Mouse (Mus musculus) CH12.LX (cell line): ENCODE measurements around the gene Eif3c. TPM values are rescaled to one million over a fixed set of nuclear protein-coding genes. Genes with fewer than 3 reads are reported as not detected.
A peak's percentile ranks its signal among the peaks of the same experiment; 100 is the strongest.

Experiments
- DNase-seq: peaks from one replicate; pipeline ENCODE4 v3.0.0-alpha.2; 2013; ENCODE audit errors: extremely low read depth
- H3K27ac ChIP-seq: 2 replicates; pipeline ENCODE4 v1.5.1; 2012; ENCODE audit warnings: low read depth, mild to moderate bottlenecking, control low read depth, moderate library complexity; ENCODE audit not compliant: insufficient read depth
- H3K27me3 ChIP-seq: replicated peaks from 2 replicates; pipeline ENCODE3; 2012; ENCODE audit warnings: inconsistent platforms
- H3K36me3 ChIP-seq, 2 experiments: replicated peaks in 1 of 2; 2 replicates each; pipeline versions ENCODE3 to v1.6.1; 2012; ENCODE audit warnings: inconsistent platforms in 1 of 2, low read length in 1 of 2, mild to moderate bottlenecking in 1 of 2, mixed read lengths in 1 of 2, moderate library complexity in 1 of 2; ENCODE audit not compliant: control insufficient read depth in 1 of 2, insufficient read depth in 1 of 2
- H3K4me1 ChIP-seq, 2 experiments: 2 replicates each; pipeline ENCODE4 v1.6.1; 2012; ENCODE audit warnings: inconsistent platforms in 1 of 2, moderate library complexity in 1 of 2; ENCODE audit not compliant: insufficient read depth in 2 of 2, control insufficient read depth in 1 of 2
- H3K4me2 ChIP-seq: 2 replicates; pipeline ENCODE4 v1.6.1; 2012; ENCODE audit warnings: low read depth, mild to moderate bottlenecking, control low read depth; ENCODE audit not compliant: poor library complexity, insufficient read depth, severe bottlenecking
- H3K4me3 ChIP-seq, 3 experiments: fragments of 150-350 bp in 1 of 3; sonication (generic) in 1 of 3; replicated peaks in 1 of 3; 2 replicates each; pipeline versions ENCODE3 to v1.5.1; 2011 to 2012; ENCODE audit warnings: low read depth in 2 of 3, low read length in 2 of 3, mild to moderate bottlenecking in 2 of 3, moderate library complexity in 2 of 3, control low read depth in 1 of 3, improper control_type of control experiment in 1 of 3, inconsistent platforms in 1 of 3, mixed read lengths in 1 of 3; ENCODE audit not compliant: poor library complexity in 1 of 3
- H3K79me2 ChIP-seq: replicated peaks from 2 replicates; pipeline ENCODE4 v1.6.1; 2012; ENCODE audit warnings: mild to moderate bottlenecking, moderate library complexity; ENCODE audit not compliant: control insufficient read depth, poor library complexity, insufficient read depth, severe bottlenecking; ENCODE audit errors: extremely low read depth
- H3K9ac ChIP-seq: 2 replicates; pipeline ENCODE4 v1.6.1; 2012; ENCODE audit warnings: low read depth, mild to moderate bottlenecking, control low read depth, moderate library complexity; ENCODE audit not compliant: insufficient read depth
- H3K9me3 ChIP-seq: replicated peaks from 2 replicates; pipeline ENCODE3; 2012; ENCODE audit warnings: low read length, inconsistent platforms, mixed read lengths
- BHLHE40 ChIP-seq: IDR thresholded peaks from 2 replicates; pipeline ENCODE4 v1.6.1; 2011; ENCODE audit warnings: mild to moderate bottlenecking, low read depth, low read length, improper control_type of control experiment
- CHD1 ChIP-seq: IDR thresholded peaks from 2 replicates; pipeline ENCODE4 v1.6.1; 2012; ENCODE audit warnings: low read depth, low read length, improper control_type of control experiment, inconsistent platforms
- CHD2 ChIP-seq: IDR thresholded peaks from 2 replicates; pipeline ENCODE4 v1.6.1; 2011; ENCODE audit warnings: low read length, improper control_type of control experiment
- CTCF ChIP-seq, 2 experiments: IDR thresholded peaks in 1 of 2; conservative IDR thresholded peaks in 1 of 2; 2 replicates each; pipeline ENCODE4 v1.5.1; 2011 to 2012; ENCODE audit warnings: low read depth in 2 of 2, low read length in 2 of 2, improper control_type of control experiment in 1 of 2, inconsistent platforms in 1 of 2, mild to moderate bottlenecking in 1 of 2, moderate library complexity in 1 of 2
- E2F4 ChIP-seq: IDR thresholded peaks from 2 replicates; pipeline ENCODE4 v1.6.1; 2011; ENCODE audit warnings: low read depth, low read length, improper control_type of control experiment; ENCODE audit not compliant: insufficient replicate concordance
- ELF1 ChIP-seq: IDR thresholded peaks from 2 replicates; pipeline ENCODE4 v1.6.1; 2014; ENCODE audit warnings: low read depth, mild to moderate bottlenecking, inconsistent platforms, low read length, improper control_type of control experiment
- EP300 ChIP-seq: IDR thresholded peaks from 2 replicates; pipeline ENCODE4 v1.6.1; 2011; ENCODE audit warnings: low read length, improper control_type of control experiment
- ETS1 ChIP-seq: conservative IDR thresholded peaks from 2 replicates; pipeline ENCODE4 v1.6.1; 2012; ENCODE audit warnings: low read depth, mild to moderate bottlenecking, inconsistent platforms, low read length, improper control_type of control experiment, moderate library complexity
- IRF4 ChIP-seq: IDR thresholded peaks from 2 replicates; pipeline ENCODE4 v1.6.1; 2014; ENCODE audit warnings: low read depth, mild to moderate bottlenecking, inconsistent platforms, low read length, improper control_type of control experiment
- JUN ChIP-seq: IDR thresholded peaks from 2 replicates; pipeline ENCODE4 v1.6.1; 2011; ENCODE audit warnings: low read depth, mild to moderate bottlenecking, low read length, improper control_type of control experiment, moderate library complexity; ENCODE audit not compliant: insufficient read depth
- JUND ChIP-seq: conservative IDR thresholded peaks from 2 replicates; pipeline ENCODE4 v1.6.1; 2011; ENCODE audit warnings: low read depth, low read length, improper control_type of control experiment
- KAT2A ChIP-seq: IDR thresholded peaks from 2 replicates; pipeline ENCODE4 v1.6.1; 2012; ENCODE audit warnings: low read length, improper control_type of control experiment, inconsistent platforms; ENCODE audit not compliant: insufficient replicate concordance
- MAFK ChIP-seq: IDR thresholded peaks from 2 replicates; pipeline ENCODE4 v1.6.1; 2011; ENCODE audit warnings: low read length, improper control_type of control experiment; ENCODE audit not compliant: insufficient replicate concordance
- MAX ChIP-seq: IDR thresholded peaks from 2 replicates; pipeline ENCODE4 v1.6.1; 2011; ENCODE audit warnings: low read length, improper control_type of control experiment
- MYC ChIP-seq: IDR thresholded peaks from 2 replicates; pipeline ENCODE4 v1.6.1; 2011; ENCODE audit warnings: low read depth, mild to moderate bottlenecking, improper control_type of control experiment, low read length
- NELFE ChIP-seq: IDR thresholded peaks from 2 replicates; pipeline ENCODE4 v1.6.1; 2011; ENCODE audit warnings: low read depth, low read length, improper control_type of control experiment
- NRF1 ChIP-seq: IDR thresholded peaks from 2 replicates; pipeline ENCODE4 v1.6.1; 2014; ENCODE audit warnings: low read depth, mild to moderate bottlenecking, inconsistent platforms, low read length, improper control_type of control experiment, moderate library complexity
- PAX5 ChIP-seq: IDR thresholded peaks from 2 replicates; pipeline ENCODE4 v1.6.1; 2012; ENCODE audit warnings: low read length, inconsistent platforms, mixed read lengths
- POLR2A ChIP-seq: IDR thresholded peaks from 2 replicates; pipeline ENCODE4 v1.6.1; 2011; ENCODE audit warnings: low read depth, mild to moderate bottlenecking, improper control_type of control experiment, low read length
- POLR2AphosphoS2 ChIP-seq: IDR thresholded peaks from 2 replicates; pipeline ENCODE4 v1.6.1; 2011; ENCODE audit warnings: low read depth, low read length, improper control_type of control experiment
- RAD21 ChIP-seq: IDR thresholded peaks from 2 replicates; pipeline ENCODE4 v1.6.1; 2011; ENCODE audit warnings: low read depth, mild to moderate bottlenecking, low read length, improper control_type of control experiment, moderate library complexity
- RCOR1 ChIP-seq: conservative IDR thresholded peaks from 2 replicates; pipeline ENCODE4 v1.6.1; 2012; ENCODE audit warnings: low read depth, mild to moderate bottlenecking, inconsistent platforms, low read length, improper control_type of control experiment
- SIN3A ChIP-seq: IDR thresholded peaks from 2 replicates; pipeline ENCODE4 v1.6.1; 2012; ENCODE audit warnings: low read length, improper control_type of control experiment, inconsistent platforms
- SMC3 ChIP-seq: IDR thresholded peaks from 2 replicates; pipeline ENCODE4 v1.6.1; 2011; ENCODE audit warnings: low read depth, low read length, improper control_type of control experiment
- TBP ChIP-seq: conservative IDR thresholded peaks from 2 replicates; pipeline ENCODE4 v1.6.1; 2011; ENCODE audit warnings: low read depth, low read length, improper control_type of control experiment
- TCF12 ChIP-seq: IDR thresholded peaks from 2 replicates; pipeline ENCODE4 v1.6.1; 2014; ENCODE audit warnings: low read depth, mild to moderate bottlenecking, inconsistent platforms, low read length, improper control_type of control experiment
- USF1 ChIP-seq: IDR thresholded peaks from 2 replicates; pipeline ENCODE4 v1.6.1; 2014; ENCODE audit warnings: low read depth, mild to moderate bottlenecking, inconsistent platforms, low read length, improper control_type of control experiment
- USF2 ChIP-seq: conservative IDR thresholded peaks from 2 replicates; pipeline ENCODE4 v1.6.1; 2011; ENCODE audit warnings: low read depth, low read length, improper control_type of control experiment
- ZC3H11A ChIP-seq: IDR thresholded peaks from 2 replicates; pipeline ENCODE4 v1.6.1; 2012; ENCODE audit warnings: low read depth, mild to moderate bottlenecking, inconsistent platforms, low read length, improper control_type of control experiment
- ZKSCAN1 ChIP-seq: IDR thresholded peaks from 2 replicates; pipeline ENCODE4 v1.6.1; 2012; ENCODE audit warnings: low read depth, inconsistent platforms, low read length, improper control_type of control experiment, borderline replicate concordance
- ZMIZ1 ChIP-seq: IDR thresholded peaks from 2 replicates; pipeline ENCODE4 v1.6.1; 2012; ENCODE audit warnings: low read depth, mild to moderate bottlenecking, inconsistent platforms, low read length, improper control_type of control experiment
- ZNF384 ChIP-seq: IDR thresholded peaks from 2 replicates; pipeline ENCODE4 v1.6.1; 2012; ENCODE audit warnings: low read depth, low read length, improper control_type of control experiment, inconsistent platforms
- dilution Hi-C: fragments of 300-500 bp; cut with MboI; formaldehyde crosslinking; loops from 2 replicates; pipeline ENCODE4 v1.14.3; 2020; ENCODE audit warnings: low sequenced_read_pairs; ENCODE audit not compliant: extremely low pct_unique_long_range_greater_than_20kb, extremely low pct_ligation_motif_present
- in situ Hi-C: fragments of 300-500 bp; cut with MboI; formaldehyde crosslinking; loops from 3 replicates; pipeline ENCODE4 v1.14.3; 2019; ENCODE audit warnings: low sequenced_read_pairs, low pct_ligation_motif_present, low pct_unique_long_range_greater_than_20kb, mixed read lengths
- polyA plus RNA-seq: library from polyadenylated mRNA; unstranded; fragments of >175 nt; gene quantifications from 2 replicates; pipeline ENCODE4 v1.2.1, GENCODE M21; 2012; ENCODE audit warnings: low read depth; ENCODE audit not compliant: insufficient read length
- total RNA-seq, 2 experiments: library from RNA; depleted of rRNA; stranded (reverse); fragments of 300-350 nt in 1 of 2; fragments of >200 nt in 1 of 2; gene quantifications; 2 replicates each; pipeline ENCODE4 v1.2.3; 2012 to 2014

Eif3c gene
- total and polyA plus RNA-seq, 3 experiments = 202 to 348 (median 276) TPM

DNA sequence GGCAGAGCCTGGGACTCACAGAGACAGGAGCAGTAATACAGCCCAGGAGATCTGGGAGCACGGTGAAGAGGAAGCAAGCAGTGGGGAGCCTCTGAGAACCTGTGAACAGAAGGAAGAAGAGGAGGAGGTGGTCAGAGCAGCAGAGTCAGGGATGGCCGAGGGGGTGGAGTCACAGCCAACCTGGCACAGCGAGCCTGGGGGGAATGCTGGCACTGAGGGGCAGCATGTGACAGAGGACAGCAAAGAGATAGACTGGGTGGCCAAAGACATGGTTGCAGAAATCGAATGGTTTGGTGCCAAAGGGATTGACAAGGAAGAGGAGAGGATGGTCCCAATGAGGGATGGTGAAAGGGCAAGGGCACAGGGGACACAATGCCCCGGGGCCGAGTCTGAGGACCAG is 19.5 kb upstream of the Eif3c start, which contains the start of gene Cln3:
TSS of gene Cln3 (minus strand) at position 101 of the 400 bp plus-strand sequence.
- Histone ChIP-seq H3K4me1 (peaks cover 9 to 38% of the 10 kb centered on the region in 2 experiments; a peak in 3 of 4 replicates), H3K4me3 (peak within 1 kb of the TSS in 2 of 3 experiments; percentile 57 to 78), H3K79me2 (no peaks in the 10 kb centered on the region), H3K4me2 (peak within 1 kb of the TSS; percentile 3), H3K27me3 (no peaks in the 10 kb centered on the region), H3K9me3 (no peaks in the 10 kb centered on the region), H3K27ac (no peak within 1 kb of the TSS), H3K9ac (no peak within 1 kb of the TSS; the same call in 1 of the 2 replicates), H3K36me3 (peaks cover 7 to 31% of the 10 kb centered on the region in 2 experiments)
- no peak for TF ChIP-seq RCOR1
- TF ChIP-seq EP300 = no peak
- no peak for TF ChIP-seq RAD21
- TF ChIP-seq JUND = no peak
- no peak for TF ChIP-seq ZKSCAN1
- TF ChIP-seq TCF12 = no peak
- no peak for TF ChIP-seq E2F4
- TF ChIP-seq PAX5 = no peak
- TF ChIP-seq USF2 = no peak
- no peak for TF ChIP-seq CHD1
- no peak for TF ChIP-seq ETS1
- TF ChIP-seq CHD2 = no peak
- no peak for TF ChIP-seq IRF4
- no peak for TF ChIP-seq MYC
- TF ChIP-seq JUN = no peak
- TF ChIP-seq NRF1 = no peak
- no peak for TF ChIP-seq USF1
- TF ChIP-seq CTCF (conservative IDR thresholded peaks at IDR 0.05 in 1 of 2, IDR thresholded peaks at IDR 0.05 in 1 of 2; ENCODE audit: low read depth in 2 of 2, low read length in 2 of 2) = no peak
- no peak for TF ChIP-seq POLR2A
- DNase-seq = no peak
- dilution Hi-C loops (no loop called here), in situ Hi-C loops (no loop called here)

DNA sequence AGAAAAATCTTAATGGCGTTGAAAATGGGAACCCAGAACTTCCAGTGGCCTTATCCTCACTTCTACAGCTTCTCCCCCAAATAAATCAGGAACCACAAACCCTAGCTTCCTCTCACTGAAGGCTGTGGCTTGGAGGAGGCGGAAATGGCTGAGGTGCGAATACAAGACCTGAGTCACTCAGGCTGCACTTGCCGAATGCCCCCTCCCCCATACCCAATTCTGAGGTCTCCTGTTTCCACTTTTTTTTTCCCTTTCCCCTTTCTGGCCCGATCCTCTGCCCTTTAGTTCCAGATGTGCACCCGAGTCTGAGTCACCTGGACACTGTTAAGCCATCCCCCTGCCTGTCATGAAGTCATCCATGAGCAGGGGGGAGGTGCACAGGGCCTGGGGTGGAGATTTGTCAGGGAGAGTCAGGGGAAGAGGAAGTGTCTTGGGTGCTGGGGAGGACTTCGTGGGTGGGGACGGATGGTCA is 18.3 kb upstream of the Eif3c start, which contains the start of gene Apobr:
TSS of gene Apobr (plus strand) at position 437 of the 472 bp plus-strand sequence.
- Histone ChIP-seq H3K4me1 (peaks cover 9 to 38% of the 10 kb centered on the region in 2 experiments; a peak in 3 of 4 replicates), H3K9me3 (no peaks in the 10 kb centered on the region), H3K79me2 (no peaks in the 10 kb centered on the region), H3K4me2 (peak within 1 kb of the TSS; percentile 3), H3K27ac (no peak within 1 kb of the TSS), H3K4me3 (peak within 1 kb of the TSS; percentile 57 to 78 (median 59)), H3K9ac (peak within 1 kb of the TSS; percentile 65), H3K36me3 (peaks cover 9 to 42% of the 10 kb centered on the region in 2 experiments), H3K27me3 (no peaks in the 10 kb centered on the region)
- dilution Hi-C loops = no loop called here
- DNase-seq = peak; percentile 71
- in situ Hi-C loops = loop anchor here (5.0 kb wide), 1 partner anchor 38 kb away; no protein-coding TSS in a partner anchor
- TF ChIP-seq JUN = no peak; the same call in 1 of the 2 replicates
- no peak for TF ChIP-seq RCOR1
- 0 out of 2 replicates have a peak, but pooled peaks have one; percentile 34 for TF ChIP-seq NELFE
- peak; percentile 63 for TF ChIP-seq BHLHE40
- TF ChIP-seq ELF1 = peak; percentile 42; the same call in 1 of the 2 replicates
- peak; percentile 60; the same call in 1 of the 2 replicates for TF ChIP-seq POLR2A
- 0 out of 2 replicates have a peak, but pooled peaks have one; percentile 37 for TF ChIP-seq SIN3A
- no peak for TF ChIP-seq SMC3
- no peak for TF ChIP-seq USF2
- no peak for TF ChIP-seq TBP
- no peak for TF ChIP-seq ZC3H11A
- TF ChIP-seq CHD2 = peak; percentile 78; the same call in 1 of the 2 replicates
- TF ChIP-seq TCF12 = peak; percentile 31; the same call in 1 of the 2 replicates
- TF ChIP-seq MAFK = no peak
- no peak for TF ChIP-seq MYC
- TF ChIP-seq MAX = no peak
- TF ChIP-seq ZMIZ1 = 0 out of 2 replicates have a peak, but pooled peaks have one; percentile 45
- peak; percentile 13; the same call in 1 of the 2 replicates for TF ChIP-seq ZNF384
- no peak for TF ChIP-seq PAX5
- TF ChIP-seq POLR2AphosphoS2 = no peak
- TF ChIP-seq CTCF (conservative IDR thresholded peaks at IDR 0.05 in 1 of 2, IDR thresholded peaks at IDR 0.05 in 1 of 2; ENCODE audit: low read depth in 2 of 2, low read length in 2 of 2) = no peak
- no peak for TF ChIP-seq JUND
- TF ChIP-seq KAT2A = no peak
- TF ChIP-seq ETS1 = peak; percentile 53
